Mouse (Mus musculus): Measurements from ENCODE around the gene Cactin. TPM values are rescaled to one million over a fixed set of nuclear protein-coding genes. Genes with fewer than 3 reads are reported as not detected.
A peak's percentile ranks its signal among the peaks of the same experiment; 100 is the strongest.

Gene Cactin
- polyA plus RNA-seq, 1 experiment from 2014 or later: 29.6 TPM

DNA sequence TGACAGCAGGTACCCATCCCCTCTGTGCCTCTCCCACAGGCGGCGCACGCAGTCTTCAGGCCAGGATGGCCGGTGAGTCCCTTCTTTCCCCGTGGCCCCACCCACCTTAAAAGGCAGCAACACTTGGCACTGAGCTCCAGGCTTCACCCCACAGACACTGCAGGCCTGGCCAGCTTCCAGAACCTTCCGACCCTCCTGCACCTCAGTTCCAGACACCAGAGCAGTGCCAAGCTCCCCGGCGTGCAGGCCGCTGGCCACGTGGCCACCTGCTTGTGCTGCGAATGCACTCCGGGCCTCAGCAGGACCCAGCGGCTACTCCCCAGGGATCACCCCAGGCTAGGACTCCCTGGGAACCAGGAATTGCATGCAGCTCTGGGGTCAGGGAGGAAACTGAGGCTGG, 7.3 kb upstream of the Cactin start:
- no peaks in the 10 kb centered on the region for H3K27me3 ChIP-seq (ENCODE audit: control insufficient read depth, insufficient read depth, low read length)
- no peak overlapping the region for H3K4me3 ChIP-seq (ENCODE audit: low read length)
- peaks cover 43% of the 10 kb centered on the region for H3K36me3 ChIP-seq (ENCODE audit: control insufficient read depth, insufficient read depth)
- 96% methylated on average over 13 of the region's 13 CpGs for WGBS
- H3K9me3 ChIP-seq (replicated peaks; ENCODE audit: control insufficient read depth, low read length): no peaks in the 10 kb centered on the region
- no peak overlapping the region for H3K27ac ChIP-seq (ENCODE audit: low read length)
- ATAC-seq (replicated peaks; ENCODE audit: extremely low read depth, insufficient read depth, low FRiP score): no peak
- peaks cover 6% of the 10 kb centered on the region for H3K4me1 ChIP-seq (ENCODE audit: control insufficient read depth, insufficient read depth, low read length)
- no peak overlapping the region for H3K9ac ChIP-seq (ENCODE audit: low read length)
- no peak overlapping the region for H3K4me2 ChIP-seq (ENCODE audit: low read depth, low read length)

DNA sequence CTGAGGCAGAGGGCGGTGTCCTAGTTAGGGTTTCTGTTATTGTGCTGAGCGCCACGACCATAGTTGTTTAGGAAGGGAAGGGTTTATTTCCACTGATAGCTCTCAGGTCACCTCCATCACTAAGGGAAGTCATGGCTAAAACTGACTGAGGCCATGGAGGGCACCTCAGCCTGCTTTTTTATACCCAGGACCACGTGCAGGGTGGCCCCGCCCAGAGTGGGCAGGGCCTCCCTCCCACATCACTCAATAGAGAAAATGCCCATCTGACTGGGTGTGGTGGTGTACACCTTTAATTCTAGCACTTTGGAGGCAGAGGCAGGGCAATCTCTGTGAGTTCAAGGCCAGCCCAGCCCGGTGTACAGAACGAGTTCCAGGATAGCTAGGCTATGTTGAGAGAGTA, 6.7 kb upstream of the Cactin start:
- no peak overlapping the region for H3K4me2 ChIP-seq (ENCODE audit: low read depth, low read length)
- H3K27me3 ChIP-seq (ENCODE audit: control insufficient read depth, insufficient read depth, low read length): no peaks in the 10 kb centered on the region
- WGBS: 78% methylated on average over 7 of the region's 7 CpGs
- H3K36me3 ChIP-seq (ENCODE audit: control insufficient read depth, insufficient read depth): peaks cover 39% of the 10 kb centered on the region
- peaks cover 6% of the 10 kb centered on the region for H3K4me1 ChIP-seq (ENCODE audit: control insufficient read depth, insufficient read depth, low read length)
- no peak overlapping the region for H3K4me3 ChIP-seq (ENCODE audit: low read length)
- no peak overlapping the region for H3K9ac ChIP-seq (ENCODE audit: low read length)
- ATAC-seq (replicated peaks; ENCODE audit: extremely low read depth, insufficient read depth, low FRiP score): no peak
- no peak overlapping the region for H3K27ac ChIP-seq (ENCODE audit: low read length)
- no peaks in the 10 kb centered on the region for H3K9me3 ChIP-seq (replicated peaks; ENCODE audit: control insufficient read depth, low read length)

DNA sequence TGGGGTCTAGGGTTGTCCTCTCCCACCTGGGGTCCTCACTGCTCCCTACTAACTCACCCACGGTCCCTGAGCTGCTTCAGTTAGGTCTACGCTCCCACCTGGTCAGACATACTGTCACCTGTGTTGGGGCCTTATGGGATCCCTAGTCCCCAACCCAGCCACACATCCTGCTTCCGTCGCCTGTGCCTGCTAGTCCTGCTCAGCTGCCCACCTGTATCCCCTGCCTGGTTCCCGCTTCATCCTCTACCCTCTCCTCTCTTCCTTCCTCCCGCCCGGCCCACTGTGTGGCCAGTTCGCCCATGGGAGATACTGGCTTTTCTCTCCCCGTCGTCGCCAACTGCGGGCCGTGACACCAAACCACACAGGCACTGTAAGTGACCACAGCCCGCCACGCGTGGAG, 5.3 kb upstream of the Cactin start:
- 88% methylated on average over 16 of the region's 16 CpGs for WGBS
- ATAC-seq (replicated peaks; ENCODE audit: extremely low read depth, insufficient read depth, low FRiP score): no peak

DNA sequence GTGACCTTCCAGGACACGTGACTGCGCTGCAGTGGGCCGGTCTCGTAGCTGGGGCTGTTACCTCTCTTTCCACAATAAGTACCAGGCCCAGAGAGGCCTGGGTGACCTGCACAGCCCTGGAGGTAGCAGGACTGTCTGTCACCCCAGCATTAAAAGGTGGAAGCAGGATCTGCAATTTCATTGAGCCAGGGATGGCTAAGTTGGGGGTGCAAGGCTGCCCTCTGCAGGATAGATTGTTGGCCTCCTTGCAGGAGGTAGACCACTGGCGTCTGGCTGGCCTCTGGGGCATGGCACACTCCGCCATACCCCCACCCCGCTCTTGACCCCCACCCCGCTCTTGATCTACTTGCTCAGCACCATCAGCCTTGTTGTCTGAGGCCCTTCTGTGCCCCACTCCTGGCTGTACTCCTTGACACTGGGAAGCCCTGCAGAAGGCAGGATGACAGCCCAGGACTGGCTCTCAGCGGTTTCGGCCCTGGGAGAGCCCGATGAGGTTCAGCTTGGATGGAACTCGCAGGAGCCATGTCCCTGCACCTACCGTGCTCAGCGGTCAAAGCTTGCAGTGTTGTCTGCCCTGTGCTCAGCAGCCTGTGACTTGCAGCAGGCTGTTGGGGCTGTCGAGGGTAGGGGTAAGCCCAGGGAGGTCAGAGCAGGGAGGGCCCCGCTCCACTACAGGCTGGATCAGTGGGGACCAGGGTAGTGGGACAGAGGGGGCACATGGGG, 4.4 kb upstream of the Cactin start:
- ATAC-seq (replicated peaks; ENCODE audit: extremely low read depth, insufficient read depth, low FRiP score): no peak
- H3K9ac ChIP-seq (ENCODE audit: low read length): peak overlapping the region; percentile 55
- H3K36me3 ChIP-seq (ENCODE audit: control insufficient read depth, insufficient read depth): peaks cover 26% of the 10 kb centered on the region
- H3K4me2 ChIP-seq (ENCODE audit: low read depth, low read length): peak overlapping the region; percentile 60
- WGBS: 48% methylated on average over 15 of the region's 16 CpGs
- no peak overlapping the region; the same call in 1 of the 2 replicates for H3K4me3 ChIP-seq (ENCODE audit: low read length)
- H3K27me3 ChIP-seq (ENCODE audit: control insufficient read depth, insufficient read depth, low read length): no peaks in the 10 kb centered on the region
- H3K9me3 ChIP-seq (replicated peaks; ENCODE audit: control insufficient read depth, low read length): no peaks in the 10 kb centered on the region
- no peak overlapping the region for H3K27ac ChIP-seq (ENCODE audit: low read length)
- peaks cover 14% of the 10 kb centered on the region for H3K4me1 ChIP-seq (ENCODE audit: control insufficient read depth, insufficient read depth, low read length)

More for the DNA sequence above, 5.3 kb upstream of the Cactin start:
- H3K9ac ChIP-seq (ENCODE audit: low read length): no peak overlapping the region
- H3K27ac ChIP-seq (ENCODE audit: low read length): no peak overlapping the region
- peaks cover 14% of the 10 kb centered on the region for H3K4me1 ChIP-seq (ENCODE audit: control insufficient read depth, insufficient read depth, low read length)
- no peaks in the 10 kb centered on the region for H3K9me3 ChIP-seq (replicated peaks; ENCODE audit: control insufficient read depth, low read length)
- H3K36me3 ChIP-seq (ENCODE audit: control insufficient read depth, insufficient read depth): peaks cover 35% of the 10 kb centered on the region
- no peak overlapping the region for H3K4me2 ChIP-seq (ENCODE audit: low read depth, low read length)
- no peak overlapping the region for H3K4me3 ChIP-seq (ENCODE audit: low read length)
- H3K27me3 ChIP-seq (ENCODE audit: control insufficient read depth, insufficient read depth, low read length): no peaks in the 10 kb centered on the region

DNA sequence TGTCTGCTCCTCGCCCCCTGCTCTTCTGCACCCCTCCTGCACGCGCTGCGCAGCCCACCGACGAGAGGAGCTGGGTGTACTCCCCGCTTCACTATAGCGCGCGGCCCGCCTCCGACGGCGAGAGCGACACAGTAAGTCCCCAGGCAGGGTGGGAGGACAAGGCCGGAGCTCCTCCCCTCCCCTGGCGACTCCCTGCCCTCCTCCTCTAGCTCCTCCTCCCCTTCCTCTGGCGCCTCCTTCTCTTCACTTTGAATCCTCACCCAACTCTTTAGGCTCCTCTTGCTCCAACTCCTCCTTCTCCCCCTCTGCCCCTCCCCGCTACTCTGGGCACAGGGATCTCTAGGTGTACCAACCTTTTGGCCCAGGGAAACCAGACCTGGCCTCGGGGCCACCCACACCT, 3.6 kb upstream of the Cactin start:
- no peak for ATAC-seq (replicated peaks; ENCODE audit: extremely low read depth, insufficient read depth, low FRiP score)
- peaks cover 26% of the 10 kb centered on the region for H3K36me3 ChIP-seq (ENCODE audit: control insufficient read depth, insufficient read depth)

DNA sequence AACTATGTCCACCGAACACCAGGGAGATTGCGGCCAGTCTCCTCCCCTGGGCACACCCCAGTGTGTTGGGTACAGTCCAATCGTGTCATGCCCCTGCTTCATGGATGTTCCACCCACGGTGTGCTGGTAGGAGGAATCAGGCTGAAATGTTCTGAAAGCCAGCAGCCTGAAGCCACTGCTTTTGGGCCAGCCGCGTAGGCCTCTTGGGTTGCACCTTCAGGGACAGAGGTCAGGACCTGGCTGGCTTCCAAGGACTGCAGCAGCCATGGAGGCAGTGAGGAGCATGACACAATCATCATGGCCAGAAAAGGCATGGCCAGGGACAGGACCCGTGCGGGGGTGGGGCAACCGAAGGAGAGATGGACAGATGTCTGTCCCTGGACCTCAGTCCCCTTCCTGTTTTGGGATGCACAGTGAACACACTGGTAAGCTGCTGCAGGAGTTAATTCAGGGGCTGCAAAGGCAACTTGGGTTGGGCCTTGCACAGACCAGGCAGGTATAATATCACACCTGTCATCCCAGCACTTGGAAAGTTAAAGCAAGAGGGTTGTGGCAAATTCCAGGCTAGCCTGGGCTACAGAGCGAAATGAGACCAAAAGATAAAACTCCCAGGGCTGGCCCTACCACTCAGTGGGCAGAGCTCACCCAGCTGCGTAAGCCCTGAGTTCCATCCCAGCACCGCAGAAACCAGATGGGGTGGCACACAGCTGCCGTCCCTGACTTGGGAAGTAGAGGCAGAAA, 2.1 kb upstream of the Cactin start:
- Histone ChIP-seq H3K9me3 (replicated peaks; ENCODE audit: control insufficient read depth, low read length) (no peaks in the 10 kb centered on the region), H3K4me1 (ENCODE audit: control insufficient read depth, insufficient read depth, low read length) (peaks cover 24% of the 10 kb centered on the region), H3K9ac (ENCODE audit: low read length) (peak overlapping the region; percentile 76; the same call in 1 of the 2 replicates), H3K36me3 (ENCODE audit: control insufficient read depth, insufficient read depth) (peaks cover 31% of the 10 kb centered on the region), H3K27me3 (ENCODE audit: control insufficient read depth, insufficient read depth, low read length) (no peaks in the 10 kb centered on the region), H3K4me2 (ENCODE audit: low read depth, low read length) (no peak overlapping the region), H3K4me3 (ENCODE audit: low read length) (no peak overlapping the region), H3K27ac (ENCODE audit: low read length) (no peak overlapping the region)
- ATAC-seq (replicated peaks; ENCODE audit: extremely low read depth, insufficient read depth, low FRiP score): no peak
- WGBS: 83% methylated on average over 13 of the region's 13 CpGs

More for the DNA sequence above, 3.6 kb upstream of the Cactin start:
- Histone ChIP-seq H3K9ac (ENCODE audit: low read length) (peak overlapping the region; percentile 55), H3K4me1 (ENCODE audit: control insufficient read depth, insufficient read depth, low read length) (peaks cover 22% of the 10 kb centered on the region), H3K27ac (ENCODE audit: low read length) (no peak overlapping the region), H3K4me3 (ENCODE audit: low read length) (peak overlapping the region; percentile 25), H3K9me3 (replicated peaks; ENCODE audit: control insufficient read depth, low read length) (no peaks in the 10 kb centered on the region), H3K4me2 (ENCODE audit: low read depth, low read length) (peak overlapping the region; percentile 60), H3K27me3 (ENCODE audit: control insufficient read depth, insufficient read depth, low read length) (no peaks in the 10 kb centered on the region)
- WGBS: 22% methylated on average over 20 of the region's 20 CpGs

DNA sequence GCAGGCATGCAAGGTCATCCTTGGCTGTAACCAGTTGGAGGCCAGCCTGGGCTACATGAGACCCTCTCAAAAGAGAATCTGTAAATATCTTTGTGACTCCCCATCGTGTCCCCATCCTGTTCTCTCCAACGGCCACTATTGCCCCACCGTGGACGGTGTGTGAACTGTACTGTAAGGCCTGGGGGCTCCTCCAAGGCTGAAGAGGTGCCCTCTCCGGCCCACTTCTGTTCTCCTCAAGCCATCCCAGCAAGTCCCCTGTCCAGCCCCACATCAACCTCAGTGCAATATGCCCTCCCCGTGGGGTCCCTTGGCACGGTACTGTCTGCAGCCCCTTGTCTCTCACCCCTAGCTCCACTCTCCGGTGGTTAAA, 1.6 kb upstream of the Cactin start:
- WGBS: 37% methylated on average over 8 of the region's 8 CpGs
- H3K9me3 ChIP-seq (replicated peaks; ENCODE audit: control insufficient read depth, low read length): no peaks in the 10 kb centered on the region
- peak overlapping the region; percentile 63 for H3K4me3 ChIP-seq (ENCODE audit: low read length)
- H3K4me1 ChIP-seq (ENCODE audit: control insufficient read depth, insufficient read depth, low read length): peaks cover 24% of the 10 kb centered on the region
- peak overlapping the region; percentile 76 for H3K4me2 ChIP-seq (ENCODE audit: low read depth, low read length)
- H3K9ac ChIP-seq (ENCODE audit: low read length): peak overlapping the region; percentile 76
- H3K27ac ChIP-seq (ENCODE audit: low read length): peak overlapping the region; percentile 92; the same call in 1 of the 2 replicates
- no peak for ATAC-seq (replicated peaks; ENCODE audit: extremely low read depth, insufficient read depth, low FRiP score)
- no peaks in the 10 kb centered on the region for H3K27me3 ChIP-seq (ENCODE audit: control insufficient read depth, insufficient read depth, low read length)
- peaks cover 31% of the 10 kb centered on the region for H3K36me3 ChIP-seq (ENCODE audit: control insufficient read depth, insufficient read depth)

DNA sequence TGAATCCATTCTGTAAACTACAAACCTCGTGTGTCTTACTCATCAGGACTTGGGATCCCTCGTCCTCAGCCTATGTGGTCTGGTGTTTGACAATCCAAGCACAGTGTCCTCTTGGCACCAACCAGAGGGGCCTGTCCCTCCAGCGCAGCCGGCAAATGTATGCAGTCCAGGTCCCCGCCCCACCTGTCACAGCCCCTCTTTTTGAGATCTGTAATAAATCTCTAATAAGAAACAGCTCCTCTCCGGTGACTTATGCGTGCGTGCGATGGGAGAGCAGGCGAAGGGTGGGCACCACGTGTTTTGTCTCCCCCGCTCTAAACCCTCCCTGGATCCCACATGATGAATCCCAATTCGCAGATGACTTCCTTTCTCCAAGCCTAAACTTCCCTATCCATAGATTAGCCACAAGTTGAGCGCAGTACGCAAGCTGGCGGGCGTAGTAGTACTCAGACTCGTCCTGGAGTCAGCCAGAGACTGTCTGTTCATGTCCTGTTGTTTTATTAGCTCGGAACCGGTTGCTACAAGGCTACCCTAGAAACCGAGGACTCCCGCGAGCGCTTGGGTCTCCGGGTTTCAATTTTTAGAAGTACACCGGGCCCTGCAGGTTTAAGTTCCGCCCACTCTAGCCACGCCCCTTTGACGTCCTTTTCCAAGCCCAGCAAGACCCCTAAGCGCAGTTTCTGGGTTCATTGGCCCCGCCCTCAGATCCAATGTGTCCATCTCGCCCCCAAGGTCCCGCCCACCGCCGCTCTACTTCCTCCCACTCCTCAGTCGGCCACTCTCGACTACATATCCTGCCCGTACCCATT, 958 bp upstream of the Cactin start:
- no peak for ATAC-seq (replicated peaks; ENCODE audit: extremely low read depth, insufficient read depth, low FRiP score)
- WGBS: 1% methylated on average over 38 of the region's 38 CpGs

More for the DNA sequence above, 958 bp upstream of the Cactin start:
- H3K27ac ChIP-seq (ENCODE audit: low read length): peak overlapping the region; percentile 92
- H3K27me3 ChIP-seq (ENCODE audit: control insufficient read depth, insufficient read depth, low read length): no peaks in the 10 kb centered on the region
- H3K4me2 ChIP-seq (ENCODE audit: low read depth, low read length): peak overlapping the region; percentile 76
- peak overlapping the region; percentile 63 for H3K4me3 ChIP-seq (ENCODE audit: low read length)
- H3K36me3 ChIP-seq (ENCODE audit: control insufficient read depth, insufficient read depth): peaks cover 32% of the 10 kb centered on the region
- H3K4me1 ChIP-seq (ENCODE audit: control insufficient read depth, insufficient read depth, low read length): peaks cover 24% of the 10 kb centered on the region
- no peaks in the 10 kb centered on the region for H3K9me3 ChIP-seq (replicated peaks; ENCODE audit: control insufficient read depth, low read length)
- H3K9ac ChIP-seq (ENCODE audit: low read length): peak overlapping the region; percentile 76
